Mouse (Mus musculus): ENCODE results near the gene Ptov1. TPM values are rescaled to one million over a fixed set of nuclear protein-coding genes. Genes with fewer than 3 reads are reported as not detected.

The Ptov1 gene
- polyA plus RNA-seq, 1 experiment from 2014 or later, result 316 TPM

MicroRNA genes within 50 kb of the gene (microRNA counts, 519-probe panel; counts per million panel counts)
- not detected for microRNA mmu-miR-707

Small RNA genes lying within 50 kb of the gene (microRNA-seq; reads per million reads assigned to microRNA genes)
- gene Mir707, result not detected

Other genes with a start within 250 kb of the Ptov1 start
- gene Myh14, start 198.9 kb downstream of the Ptov1 start, polyA plus RNA-seq (2016; fragmentation: Nextera tagmentation; extraction: Ambion mirVana), result 0.68 and 2.4 TPM in 2 replicates
- gene Izumo2, start 161.0 kb downstream of the Ptov1 start, polyA plus RNA-seq (2016; fragmentation: Nextera tagmentation; extraction: Ambion mirVana), result not detected in 2 replicates
- 34.0 and 35.5 TPM in 2 replicates for gene Vrk3, start 121.4 kb downstream of the Ptov1 start, polyA plus RNA-seq (2016; fragmentation: Nextera tagmentation; extraction: Ambion mirVana)
- 1.8 TPM in 2 replicates for gene Zfp473, start 118.7 kb downstream of the Ptov1 start, polyA plus RNA-seq (2016; fragmentation: Nextera tagmentation; extraction: Ambion mirVana)
- gene Nup62, start 53.7 kb downstream of the Ptov1 start, polyA plus RNA-seq (2016; fragmentation: Nextera tagmentation; extraction: Ambion mirVana), result 128 and 132 TPM in 2 replicates
- 0.41 and 1.3 TPM in 2 replicates for gene Il4i1, start 53.4 kb downstream of the Ptov1 start, polyA plus RNA-seq (2016; fragmentation: Nextera tagmentation; extraction: Ambion mirVana)
- gene Atf5, start 53.1 kb downstream of the Ptov1 start, polyA plus RNA-seq (2016; fragmentation: Nextera tagmentation; extraction: Ambion mirVana), result 1.7 and 3.3 TPM in 2 replicates
- 102 and 103 TPM in 2 replicates for gene Akt1s1, start 20.8 kb downstream of the Ptov1 start, polyA plus RNA-seq (2016; fragmentation: Nextera tagmentation; extraction: Ambion mirVana)
- gene Tbc1d17, start 20.7 kb downstream of the Ptov1 start, polyA plus RNA-seq (2016; fragmentation: Nextera tagmentation; extraction: Ambion mirVana), result 56.9 and 67.3 TPM in 2 replicates
- 28.5 and 29.7 TPM in 2 replicates for gene Pnkp, start 12.6 kb downstream of the Ptov1 start, polyA plus RNA-seq (2016; fragmentation: Nextera tagmentation; extraction: Ambion mirVana)
- 90.5 and 95.6 TPM in 2 replicates for gene Med25, start 22.9 kb upstream of the Ptov1 start, polyA plus RNA-seq (2016; fragmentation: Nextera tagmentation; extraction: Ambion mirVana)
- 14.2 and 14.9 TPM in 2 replicates for gene Fuz, start 26.3 kb upstream of the Ptov1 start, polyA plus RNA-seq (2016; fragmentation: Nextera tagmentation; extraction: Ambion mirVana)
- gene Ap2a1, start 59.7 kb upstream of the Ptov1 start, polyA plus RNA-seq (2016; fragmentation: Nextera tagmentation; extraction: Ambion mirVana), result 73.9 and 82.1 TPM in 2 replicates
- gene Tsks, start 73.4 kb upstream of the Ptov1 start, polyA plus RNA-seq (2016; fragmentation: Nextera tagmentation; extraction: Ambion mirVana), result 0.25 TPM in 1 of 2 replicates, not detected in the other
- 11.7 and 19.1 TPM in 2 replicates for gene Cpt1c, start 105.1 kb upstream of the Ptov1 start, polyA plus RNA-seq (2016; fragmentation: Nextera tagmentation; extraction: Ambion mirVana)
- gene Prmt1, start 116.8 kb upstream of the Ptov1 start, polyA plus RNA-seq (2016; fragmentation: Nextera tagmentation; extraction: Ambion mirVana), result 563 and 740 TPM in 2 replicates
- gene Irf3, start 127.9 kb upstream of the Ptov1 start, polyA plus RNA-seq (2016; fragmentation: Nextera tagmentation; extraction: Ambion mirVana), result 61.8 and 71.1 TPM in 2 replicates
- 44.9 and 57.9 TPM in 2 replicates for gene Bcl2l12, start 128.9 kb upstream of the Ptov1 start, polyA plus RNA-seq (2016; fragmentation: Nextera tagmentation; extraction: Ambion mirVana)
- gene Scaf1, start 146.6 kb upstream of the Ptov1 start, polyA plus RNA-seq (2016; fragmentation: Nextera tagmentation; extraction: Ambion mirVana), result 40.5 and 41.0 TPM in 2 replicates
- 50.5 and 57.5 TPM in 2 replicates for gene Rras, start 148.2 kb upstream of the Ptov1 start, polyA plus RNA-seq (2016; fragmentation: Nextera tagmentation; extraction: Ambion mirVana)
- gene Prr12, start 183.1 kb upstream of the Ptov1 start, polyA plus RNA-seq (2016; fragmentation: Nextera tagmentation; extraction: Ambion mirVana), result 8.8 and 13.3 TPM in 2 replicates
- 59.9 and 65.2 TPM in 2 replicates for gene Nosip, start 192.6 kb upstream of the Ptov1 start, polyA plus RNA-seq (2016; fragmentation: Nextera tagmentation; extraction: Ambion mirVana)
- 15.0 and 16.8 TPM in 2 replicates for gene Prrg2, start 192.9 kb upstream of the Ptov1 start, polyA plus RNA-seq (2016; fragmentation: Nextera tagmentation; extraction: Ambion mirVana)
- gene Rcn3, start 222.4 kb upstream of the Ptov1 start, polyA plus RNA-seq (2016; fragmentation: Nextera tagmentation; extraction: Ambion mirVana), result 270 and 314 TPM in 2 replicates
- gene Fcgrt, start 234.1 kb upstream of the Ptov1 start, polyA plus RNA-seq (2016; fragmentation: Nextera tagmentation; extraction: Ambion mirVana), result 7.8 and 10.2 TPM in 2 replicates

Measured in heart, embryonic 10.5 days (tissue).